Mouse (Mus musculus): ENCODE results near the gene Kremen2. TPM values are rescaled to one million over a fixed set of nuclear protein-coding genes. Genes with fewer than 3 reads are reported as not detected.
"Not testable (repeated sequence)": the region's sequence is repeated elsewhere in the genome, so short reads cannot be mapped to it uniquely, and the experiment has no call there.

Gene Kremen2
- polyA plus RNA-seq, 1 experiment from 2014 or later, result 1.9 TPM

DNA sequence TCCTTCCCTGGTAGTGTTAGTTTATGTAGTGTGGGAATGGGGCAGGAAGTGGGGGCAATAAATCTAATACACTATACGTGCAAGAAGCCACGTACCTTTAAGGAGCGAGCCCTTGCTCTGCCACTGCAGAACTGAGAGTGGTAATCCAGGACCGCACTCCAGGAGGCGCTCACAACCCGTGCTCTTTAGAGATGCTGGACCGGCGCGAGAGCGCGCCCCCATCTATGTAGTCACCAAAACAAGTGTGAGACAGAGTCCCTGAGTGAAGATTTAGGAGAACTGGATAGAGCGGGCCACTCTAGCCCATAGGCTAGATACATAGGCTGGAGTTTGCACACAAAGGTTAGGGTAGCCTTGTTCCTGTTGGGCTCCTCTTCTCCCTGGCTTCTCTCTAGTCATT lies 28.5 kb upstream of the Kremen2 start:
- 6% methylated on average over 12 of the region's 12 CpGs for WGBS
- Histone ChIP-seq H3K4me3 (no peak overlapping the region), H3K4me1 (peaks cover 15% of the 10 kb centered on the region)

DNA sequence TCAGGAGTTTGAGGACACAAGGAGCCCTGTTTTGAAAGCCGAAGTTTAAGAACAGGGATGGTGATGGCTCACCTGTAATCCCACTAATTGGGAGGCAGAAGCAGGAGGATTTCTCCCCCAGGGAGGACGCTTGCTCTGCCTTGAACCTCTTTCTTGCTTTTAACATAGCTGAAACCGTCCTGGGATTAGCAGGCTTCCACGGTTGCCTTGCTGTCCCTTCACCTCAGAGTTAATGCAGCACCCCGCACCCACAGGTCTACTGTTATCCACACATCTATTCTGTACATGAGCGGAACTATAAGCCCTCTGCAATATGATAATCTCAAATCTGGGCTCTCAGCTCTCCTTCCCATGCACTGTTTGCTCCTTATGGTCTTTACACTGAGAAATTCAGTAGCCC lies 28.0 kb upstream of the Kremen2 start:
- peak; percentile 68 for DNase-seq (ENCODE audit: low spot score)
- WGBS, result 69% methylated on average over 6 of the region's 6 CpGs
- Histone ChIP-seq H3K4me1 (peaks cover 15% of the 10 kb centered on the region), H3K4me3 (no peak overlapping the region), H3K27me3 (ENCODE audit: insufficient read depth, poor library complexity, severe bottlenecking) (0 out of 2 replicates have a peak, but pooled peaks cover 2% of the 10 kb centered on the region), H3K9me3 (no peaks in the 10 kb centered on the region), H3K36me3 (peaks cover 2% of the 10 kb centered on the region), H3K27ac (no peak overlapping the region)

More for the DNA sequence above, 28.5 kb upstream of the Kremen2 start:
- Histone ChIP-seq H3K9me3 (no peaks in the 10 kb centered on the region), H3K36me3 (no peaks in the 10 kb centered on the region), H3K27me3 (ENCODE audit: insufficient read depth, poor library complexity, severe bottlenecking) (0 out of 2 replicates have a peak, but pooled peaks cover 6% of the 10 kb centered on the region), H3K27ac (no peak overlapping the region)
- DNase-seq (ENCODE audit: low spot score), result peak; percentile 88

DNA sequence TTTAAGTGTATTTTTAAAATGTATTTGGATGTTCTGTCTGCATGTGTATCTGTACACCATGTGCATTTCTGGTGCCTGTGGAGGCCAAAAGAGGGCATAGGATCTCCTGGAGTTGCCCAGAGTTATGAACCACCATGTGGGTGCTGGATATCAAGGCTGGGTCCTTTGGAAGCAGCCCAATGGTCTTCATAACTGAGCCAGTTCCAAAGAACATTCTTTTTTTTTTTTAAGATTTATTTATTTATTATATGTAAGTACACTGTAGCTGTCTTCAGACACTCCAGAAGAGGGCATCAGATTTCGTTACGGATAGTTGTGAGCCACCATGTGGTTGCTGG lies 26.6 kb upstream of the Kremen2 start:
- 74% methylated on average over 2 of the region's 2 CpGs for WGBS
- not testable (repeated sequence) for H3K4me3 ChIP-seq
- peaks cover 14% of the 10 kb centered on the region for H3K36me3 ChIP-seq

DNA sequence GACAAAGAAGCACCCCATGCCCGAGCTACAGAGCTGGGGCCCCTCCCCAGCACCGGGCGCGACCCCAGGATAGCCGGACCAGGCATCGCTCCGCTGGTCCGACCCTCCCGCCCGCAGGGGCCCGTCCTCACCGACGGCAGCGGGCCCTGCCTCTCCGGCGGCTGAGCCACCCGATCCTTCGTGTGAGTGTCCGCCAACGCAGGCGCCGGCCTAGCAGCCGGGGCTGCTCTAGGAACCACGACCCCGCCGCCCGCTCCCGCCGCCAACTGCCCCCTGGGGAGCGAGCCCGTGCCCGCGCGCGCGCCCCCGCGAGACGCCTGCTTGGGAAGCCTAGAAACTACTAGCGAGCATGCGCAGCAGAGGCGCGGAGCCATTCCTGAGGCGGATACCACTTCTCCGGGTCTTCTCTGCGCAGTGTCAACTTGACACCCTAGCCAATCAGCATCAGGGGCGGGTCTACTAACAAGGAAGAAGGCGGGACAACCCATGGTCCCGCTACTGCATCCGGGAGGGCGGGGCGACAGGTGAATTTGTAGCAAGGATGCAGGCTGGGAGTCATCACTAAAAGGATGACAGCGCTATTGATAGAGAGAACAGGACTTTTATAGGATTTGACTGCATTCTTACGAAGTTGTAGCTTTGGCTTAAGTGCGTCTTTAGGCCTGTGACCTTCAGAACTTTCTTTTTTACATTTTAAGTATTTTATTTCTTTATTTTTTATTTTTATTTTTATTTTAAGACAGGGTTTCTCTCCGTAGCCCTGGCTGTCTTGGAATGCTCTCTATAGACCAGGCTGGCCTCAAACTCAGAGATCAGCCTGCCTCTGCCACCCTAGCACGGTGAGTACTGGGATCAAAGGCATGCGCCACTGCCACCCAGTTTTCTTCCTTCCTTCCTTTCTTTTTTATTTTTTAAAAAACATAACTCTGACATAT lies 25.9 kb upstream of the Kremen2 start, which contains the start of gene Flywch1:
Flywch1 (minus strand) TSS at position 319 of the 935 bp plus-strand sequence.
- WGBS, result 3% methylated on average over 45 of the region's 58 CpGs
- Histone ChIP-seq H3K36me3 (peaks cover 17% of the 10 kb centered on the region), H3K9me3 (no peaks in the 10 kb centered on the region), H3K27ac (peak within 1 kb of the TSS; percentile 95), H3K4me3 (peak within 1 kb of the TSS; percentile 84), H3K4me1 (peaks cover 15% of the 10 kb centered on the region), H3K27me3 (ENCODE audit: insufficient read depth, poor library complexity, severe bottlenecking) (no peaks in the 10 kb centered on the region)
- peak; percentile 99 for DNase-seq (ENCODE audit: low spot score)

More for the DNA sequence above, 26.6 kb upstream of the Kremen2 start:
- H3K9me3 ChIP-seq; H3K27ac ChIP-seq; H3K27me3 ChIP-seq (ENCODE audit: insufficient read depth, poor library complexity, severe bottlenecking); DNase-seq (ENCODE audit: low spot score): not testable (repeated sequence)
- peaks cover 15% of the 10 kb centered on the region for H3K4me1 ChIP-seq

DNA sequence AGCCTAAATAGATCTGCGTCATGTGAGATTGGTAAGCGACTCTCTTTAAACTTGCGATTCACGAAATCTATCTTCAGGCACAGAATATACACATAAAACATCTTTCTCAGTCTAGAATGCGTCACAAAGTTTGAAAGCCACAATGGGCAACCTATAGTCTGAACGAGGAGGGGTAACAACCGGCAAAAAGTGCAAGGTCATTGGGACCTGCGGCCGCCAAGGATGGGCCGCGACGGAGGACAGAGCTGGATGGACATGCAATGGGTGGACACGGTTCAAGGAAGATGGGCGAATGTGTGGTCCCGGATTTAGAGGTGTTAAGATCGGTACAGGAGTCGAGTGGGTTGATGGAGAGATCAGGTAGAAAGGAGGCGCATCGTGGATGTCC lies 25.3 kb upstream of the Kremen2 start:
- Histone ChIP-seq H3K4me3 (peak overlapping the region; percentile 84), H3K4me1 (peaks cover 15% of the 10 kb centered on the region), H3K9me3 (no peaks in the 10 kb centered on the region), H3K27me3 (ENCODE audit: insufficient read depth, poor library complexity, severe bottlenecking) (no peaks in the 10 kb centered on the region), H3K36me3 (peaks cover 17% of the 10 kb centered on the region), H3K27ac (peak overlapping the region; percentile 95)
- no peak for DNase-seq (ENCODE audit: low spot score)
- 1% methylated on average over 19 of the region's 19 CpGs for WGBS

DNA sequence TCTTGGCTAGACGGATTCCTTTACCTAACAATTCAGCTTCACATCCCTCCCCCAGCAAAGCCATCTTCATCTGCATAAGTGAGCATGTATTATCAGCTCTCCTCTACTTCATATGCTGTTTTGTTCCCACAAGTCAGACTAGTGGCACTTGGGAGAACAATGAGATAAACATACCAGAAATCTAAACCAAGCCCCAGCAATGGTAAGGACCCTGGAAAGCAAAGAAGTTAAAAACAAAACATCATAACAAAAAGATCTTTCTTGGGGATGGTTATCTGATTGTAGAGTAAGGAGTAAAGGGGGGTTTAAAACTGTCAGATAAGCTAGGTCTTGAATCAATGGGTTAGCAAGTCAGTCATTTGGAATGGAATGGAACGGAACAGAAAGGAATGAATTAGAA lies 24.9 kb upstream of the Kremen2 start:
- WGBS, result 18% methylated on average over 2 of the region's 2 CpGs
- Histone ChIP-seq H3K4me1 (peaks cover 15% of the 10 kb centered on the region), H3K27me3 (ENCODE audit: insufficient read depth, poor library complexity, severe bottlenecking) (no peaks in the 10 kb centered on the region), H3K4me3 (peak overlapping the region; percentile 84), H3K27ac (peak overlapping the region; percentile 95), H3K9me3 (no peaks in the 10 kb centered on the region), H3K36me3 (peaks cover 17% of the 10 kb centered on the region)
- DNase-seq (ENCODE audit: low spot score), result no peak

DNA sequence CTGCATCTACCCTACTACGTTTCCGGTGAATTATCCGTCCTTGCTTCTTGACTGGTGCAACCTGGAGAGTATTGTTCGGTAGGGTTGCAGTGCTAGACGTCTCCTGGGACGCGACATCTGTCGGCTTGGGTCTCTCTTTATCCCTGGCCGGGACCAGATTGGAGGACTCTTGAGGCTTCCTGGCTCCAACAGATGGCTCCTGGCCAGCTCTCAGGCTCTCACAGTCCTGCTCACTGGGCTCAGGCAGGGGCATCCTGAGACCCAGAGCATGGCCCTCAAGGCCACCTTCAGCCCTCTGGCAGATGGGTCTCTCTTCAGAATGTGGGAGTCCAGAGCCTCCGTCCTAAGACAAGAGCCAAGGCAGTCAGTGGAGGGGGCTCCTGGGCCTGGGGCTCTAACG lies 17.3 kb upstream of the Kremen2 start:
- 87% methylated on average over 11 of the region's 11 CpGs for WGBS
- H3K36me3 ChIP-seq, result peaks cover 68% of the 10 kb centered on the region
- no peaks in the 10 kb centered on the region for H3K4me1 ChIP-seq
- no peak overlapping the region for H3K4me3 ChIP-seq
- DNase-seq (ENCODE audit: low spot score), result no peak
- no peak overlapping the region for H3K27ac ChIP-seq
- H3K27me3 ChIP-seq (ENCODE audit: insufficient read depth, poor library complexity, severe bottlenecking), result no peaks in the 10 kb centered on the region
- H3K9me3 ChIP-seq, result no peaks in the 10 kb centered on the region

DNA sequence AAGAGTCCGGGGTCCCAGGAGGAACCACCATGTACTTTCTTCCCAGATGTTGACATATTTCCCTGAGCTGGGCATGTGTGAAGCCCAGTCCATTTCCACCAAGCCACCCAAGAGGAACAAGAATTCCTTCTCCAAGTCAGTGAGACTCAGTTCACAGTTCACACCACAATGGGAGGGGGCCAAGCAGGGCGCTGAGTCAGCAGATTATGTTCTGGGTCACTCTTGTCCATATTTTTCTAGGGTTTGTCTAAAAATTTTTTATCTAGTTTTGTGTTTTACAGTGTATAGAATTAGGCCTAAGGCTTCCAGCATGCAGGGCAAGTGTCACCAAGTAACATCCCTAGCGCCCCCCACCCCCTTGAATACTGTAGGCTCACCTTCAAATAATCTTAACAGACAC lies 15.5 kb upstream of the Kremen2 start:
- WGBS, result 96% methylated on average over 3 of the region's 3 CpGs
- Histone ChIP-seq H3K36me3 (peaks cover 79% of the 10 kb centered on the region), H3K4me3 (no peak overlapping the region)

DNA sequence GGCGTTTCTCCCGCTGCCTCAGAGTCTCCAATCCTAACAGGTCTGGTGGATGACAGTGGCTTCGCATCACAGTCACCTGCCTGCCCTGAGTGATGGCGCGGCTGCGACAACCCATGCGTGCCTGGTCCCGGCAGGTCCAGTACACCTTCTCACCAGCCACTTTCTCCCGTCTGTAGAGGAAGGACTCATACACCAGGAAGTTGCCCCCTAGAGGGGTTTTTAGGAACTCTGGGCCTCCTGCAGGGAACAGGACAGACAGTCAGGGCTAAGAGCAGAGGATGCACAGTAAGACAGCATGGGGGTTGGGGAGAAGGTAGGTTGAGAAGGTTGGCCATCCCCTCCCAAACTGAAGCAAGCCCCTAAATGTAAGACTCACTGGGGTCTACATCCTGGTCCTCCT lies 14.6 kb upstream of the Kremen2 start:
- H3K4me1 ChIP-seq, result no peaks in the 10 kb centered on the region
- H3K27ac ChIP-seq, result no peak overlapping the region
- H3K36me3 ChIP-seq, result peaks cover 88% of the 10 kb centered on the region
- H3K9me3 ChIP-seq, result no peaks in the 10 kb centered on the region
- H3K4me3 ChIP-seq, result no peak overlapping the region
- no peak for DNase-seq (ENCODE audit: low spot score)
- 91% methylated on average over 9 of the region's 9 CpGs for WGBS
- H3K27me3 ChIP-seq (ENCODE audit: insufficient read depth, poor library complexity, severe bottlenecking), result no peaks in the 10 kb centered on the region

More for the DNA sequence above, 15.5 kb upstream of the Kremen2 start:
- Histone ChIP-seq H3K27me3 (ENCODE audit: insufficient read depth, poor library complexity, severe bottlenecking) (no peaks in the 10 kb centered on the region), H3K27ac (no peak overlapping the region), H3K4me1 (no peaks in the 10 kb centered on the region), H3K9me3 (no peaks in the 10 kb centered on the region)
- DNase-seq (ENCODE audit: low spot score), result no peak

DNA sequence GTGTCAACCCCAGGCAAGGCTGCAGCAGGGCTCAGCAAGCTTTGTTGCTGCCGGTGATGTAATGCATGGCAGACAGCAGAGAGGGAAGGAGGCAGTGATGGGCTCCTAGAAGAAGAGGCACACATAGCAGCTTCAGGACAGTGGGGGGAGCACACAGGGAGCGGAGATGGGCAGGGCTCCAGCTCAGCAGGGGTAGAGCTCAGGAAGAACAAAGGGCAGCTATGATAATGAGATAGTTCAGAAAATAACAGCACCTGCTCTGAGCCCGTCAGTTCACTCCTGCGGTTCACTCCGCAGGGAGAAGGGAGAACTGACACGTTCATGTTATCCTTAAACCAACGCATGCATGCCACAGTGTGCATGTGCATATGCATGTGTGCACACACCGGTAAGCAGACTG lies 13.2 kb upstream of the Kremen2 start:
- WGBS, result 81% methylated on average over 8 of the region's 8 CpGs
- peaks cover 94% of the 10 kb centered on the region for H3K36me3 ChIP-seq
- no peak for DNase-seq (ENCODE audit: low spot score)
- H3K4me1 ChIP-seq, result no peaks in the 10 kb centered on the region
- no peak overlapping the region for H3K4me3 ChIP-seq
- no peaks in the 10 kb centered on the region for H3K27me3 ChIP-seq (ENCODE audit: insufficient read depth, poor library complexity, severe bottlenecking)
- H3K9me3 ChIP-seq, result no peaks in the 10 kb centered on the region
- no peak overlapping the region for H3K27ac ChIP-seq

DNA sequence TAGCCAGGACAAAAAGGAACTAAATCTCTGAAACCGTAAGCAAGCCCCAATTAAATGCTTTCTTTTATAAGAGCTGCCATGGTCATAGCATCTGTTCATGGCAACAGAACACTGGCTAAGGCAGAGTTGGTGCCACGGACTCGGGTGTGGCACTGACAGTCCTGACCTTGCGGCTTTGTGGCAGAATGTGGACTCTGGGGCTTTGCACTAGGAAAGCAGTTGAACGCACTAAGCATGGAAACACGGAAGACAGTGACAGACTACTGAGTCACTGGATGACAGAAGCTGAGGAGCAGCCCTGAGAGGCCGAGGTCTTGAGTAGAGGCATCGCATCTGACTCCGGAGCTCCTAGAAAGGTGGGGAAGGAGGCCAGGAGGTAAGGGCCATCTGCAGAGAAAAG lies 11.9 kb upstream of the Kremen2 start:
- no peak overlapping the region for H3K27ac ChIP-seq
- H3K9me3 ChIP-seq, result no peaks in the 10 kb centered on the region
- no peak overlapping the region for H3K4me3 ChIP-seq
- WGBS, result 92% methylated on average over 9 of the region's 9 CpGs
- H3K4me1 ChIP-seq, result no peaks in the 10 kb centered on the region
- H3K27me3 ChIP-seq (ENCODE audit: insufficient read depth, poor library complexity, severe bottlenecking), result no peaks in the 10 kb centered on the region
- H3K36me3 ChIP-seq, result peaks cover 97% of the 10 kb centered on the region
- no peak for DNase-seq (ENCODE audit: low spot score)

DNA sequence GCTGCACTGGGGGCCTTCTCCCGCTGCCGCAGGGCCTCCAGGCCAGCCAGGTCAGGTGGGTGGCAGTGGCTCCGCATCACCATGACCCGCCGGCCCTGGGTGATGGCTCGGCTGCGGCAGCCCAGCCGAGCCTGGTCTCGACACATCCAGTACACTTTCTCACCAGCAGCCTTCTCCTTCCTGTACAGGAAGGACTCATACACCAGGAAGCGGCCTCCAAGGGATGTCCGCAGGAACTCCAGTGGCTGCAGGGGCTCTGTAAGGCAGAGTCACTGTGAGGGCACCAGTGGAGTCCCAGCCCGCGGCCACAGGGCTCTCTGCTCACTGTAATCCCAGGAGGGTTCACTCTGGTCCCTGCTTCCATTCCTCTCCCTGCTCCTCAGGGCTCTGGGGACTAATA lies 10.1 kb upstream of the Kremen2 start:
- Histone ChIP-seq H3K4me1 (no peaks in the 10 kb centered on the region), H3K4me3 (no peak overlapping the region), H3K27ac (no peak overlapping the region), H3K9me3 (no peaks in the 10 kb centered on the region), H3K36me3 (peaks cover 93% of the 10 kb centered on the region), H3K27me3 (ENCODE audit: insufficient read depth, poor library complexity, severe bottlenecking) (no peaks in the 10 kb centered on the region)
- DNase-seq (ENCODE audit: low spot score), result no peak
- 86% methylated on average over 13 of the region's 13 CpGs for WGBS

DNA sequence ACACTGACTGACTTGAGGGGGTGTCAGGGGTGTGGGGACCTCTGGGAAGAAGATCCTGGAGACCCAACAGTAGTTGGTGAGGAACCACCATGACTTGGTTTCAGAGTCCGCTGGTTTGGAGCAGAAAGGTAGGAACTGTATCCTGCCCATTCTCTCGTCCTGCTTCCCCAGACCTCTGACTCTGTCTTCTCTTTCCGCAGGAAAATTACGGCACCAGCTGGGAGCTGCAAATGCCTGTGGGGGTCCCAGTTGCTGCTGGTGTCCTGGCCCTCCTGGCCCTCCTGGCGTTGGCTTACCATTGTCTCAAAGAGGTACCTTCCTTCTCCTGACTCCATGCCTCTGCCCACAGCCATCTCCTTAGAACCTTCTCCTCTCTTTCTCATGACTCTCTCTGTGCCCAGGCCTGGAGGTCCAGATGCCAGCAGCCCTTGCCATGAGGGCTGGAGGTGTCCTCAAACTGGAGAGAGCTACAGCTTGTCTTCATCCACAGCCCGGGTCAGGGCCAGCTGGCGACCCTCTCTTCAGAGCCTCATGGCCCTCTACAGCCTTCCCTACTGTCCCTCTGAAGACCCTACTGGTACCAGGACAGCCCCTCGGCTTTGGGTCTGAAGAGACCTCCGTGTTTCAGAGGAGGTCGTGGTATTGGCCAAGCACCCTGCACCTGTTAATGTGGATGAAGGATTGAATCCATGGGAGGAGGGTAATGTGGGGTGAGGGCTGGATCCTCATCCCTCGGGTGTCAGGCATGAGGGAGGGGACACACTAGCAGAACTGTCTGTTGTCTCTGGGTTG lies 4.0 kb upstream of the Kremen2 start:
- peaks cover 38% of the 10 kb centered on the region for H3K27me3 ChIP-seq (ENCODE audit: insufficient read depth, poor library complexity, severe bottlenecking)
- peak; percentile 72 for DNase-seq (ENCODE audit: low spot score)
- H3K36me3 ChIP-seq, result peaks cover 35% of the 10 kb centered on the region
- peaks cover 19% of the 10 kb centered on the region for H3K4me1 ChIP-seq
- no peaks in the 10 kb centered on the region for H3K9me3 ChIP-seq
- 78% methylated on average over 11 of the region's 11 CpGs for WGBS
- H3K27ac ChIP-seq, result no peak overlapping the region
- H3K4me3 ChIP-seq, result peak overlapping the region; percentile 37

Measured in heart, embryonic 10.5 days (tissue).